Mouse (Mus musculus): ENCODE measurements around the gene Zbtb14.

- TF ChIP-seq POLR2A (IDR thresholded peaks at IDR 0.05; ENCODE audit: borderline replicate concordance, control insufficient read depth, low read depth, low read length) (no peak), CTCF (IDR thresholded peaks at IDR 0.05; ENCODE audit: control insufficient read depth, insufficient read depth, low read length) (peak; percentile 46)
Measured at GRCm38 (mm10) chr17:69401146-69401545, 18.3 kb downstream of the Zbtb14 start.

Data from bone marrow, adult 2 months (tissue).